Mouse (Mus musculus) stomach, postnatal 0 days (tissue): ENCODE measurements around the gene Slc3a2.

Experiments used
- CTCF ChIP-seq: IDR thresholded peaks from 2 replicates; pipeline ENCODE4 v1.5.1; 2016; ENCODE audit warnings: antibody characterized with exemption, low read depth, mild to moderate bottlenecking, moderate library complexity
- EP300 ChIP-seq: optimal IDR thresholded peaks from 2 replicates; pipeline ENCODE3; 2016; ENCODE audit warnings: antibody characterized with exemption

DNA sequence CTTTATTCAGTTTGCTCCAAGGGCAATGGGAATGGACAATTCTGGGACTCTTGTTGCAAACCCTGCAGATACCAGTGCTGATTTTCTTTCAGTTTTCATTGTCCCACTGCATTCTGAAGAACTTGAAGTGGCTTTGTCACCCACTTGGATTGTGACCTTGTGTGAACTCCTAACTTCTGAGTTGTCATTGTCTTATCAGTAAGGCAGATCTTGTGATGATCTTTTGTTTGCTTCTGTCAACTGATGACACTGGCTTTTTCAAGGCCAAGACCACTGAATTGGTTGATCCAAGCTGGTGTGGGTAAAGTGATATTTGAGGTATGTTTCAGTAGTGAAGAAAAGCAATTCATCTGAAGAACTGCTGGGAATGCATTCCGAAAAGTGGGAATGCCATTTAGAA is 22.2 kb upstream of the Slc3a2 start:
- TF ChIP-seq CTCF (no peak), EP300 (no peak)
